8 mouse cellular contexts compared by ENCODE assay signal in genomic region chr1:159396515-159396914, GRCm38 (mm10).
DNase-seq lines count a peak whose midpoint lies in the region; ATAC-seq and TF ChIP-seq lines count a peak whose summit lies in the region.

No protein-coding gene starts in this region.

- 0 out of 2 replicates have a peak, but pooled peaks cover 3% of the 10 kb centered on the region for H3K4me1 ChIP-seq in heart, adult 2 months (ENCODE audit: control insufficient read depth, insufficient read depth, low read length)
- no peaks in the 10 kb centered on the region for H3K4me1 ChIP-seq in bone marrow macrophage, adult 2 months (ENCODE audit: control insufficient read depth, insufficient read depth, low read length)
- peaks cover 27% of the 10 kb centered on the region for H3K4me1 ChIP-seq in embryonic facial prominence, embryonic 13.5 days

- 4% methylated on average over 9 of the region's 9 CpGs for WGBS in heart, adult 2 months
- WGBS in embryonic facial prominence, embryonic 13.5 days, result 7% methylated on average over 9 of the region's 9 CpGs

- 0 out of 2 replicates have a peak, but pooled peaks have one; percentile 12 for TF ChIP-seq EP300 in heart, adult 2 months (IDR thresholded peaks at IDR 0.05; ENCODE audit: insufficient read depth, low read depth, low read length)

- no peaks in the 10 kb centered on the region for H3K36me3 ChIP-seq in heart, adult 2 months (ENCODE audit: control insufficient read depth, insufficient read depth, low read length)
- no peaks in the 10 kb centered on the region for H3K36me3 ChIP-seq in embryonic facial prominence, embryonic 13.5 days
- H3K36me3 ChIP-seq in splenic B cell, adult 2 months (ENCODE audit: control insufficient read depth, insufficient read depth, low read length, poor library complexity, severe bottlenecking), result no peaks in the 10 kb centered on the region

- H3K4me2 ChIP-seq in embryonic facial prominence, embryonic 13.5 days, result peak overlapping the region; percentile 56

- H3K27ac ChIP-seq in heart, adult 2 months, result no peak overlapping the region
- no peak overlapping the region for H3K27ac ChIP-seq in bone marrow macrophage, adult 2 months (ENCODE audit: insufficient read depth, low read depth, low read length)
- H3K27ac ChIP-seq in embryonic facial prominence, embryonic 13.5 days, result no peak overlapping the region

- ATAC-seq in embryonic facial prominence, embryonic 13.5 days (ENCODE audit: insufficient number of reproducible peaks, insufficient read depth, low FRiP score, low TSS enrichment, low read depth), result no peak
- peak; percentile 71 for ATAC-seq in megakaryocyte-erythroid progenitor cell, adult 5-6 weeks (replicated peaks; ENCODE audit: low FRiP score, low TSS enrichment, poor library complexity, severe bottlenecking)

- no peaks in the 10 kb centered on the region for H3K9me3 ChIP-seq in embryonic facial prominence, embryonic 13.5 days

- TF ChIP-seq CTCF in heart, adult 2 months (IDR thresholded peaks at IDR 0.05), result peak; percentile 85
- peak; percentile 96 for TF ChIP-seq CTCF in bone marrow macrophage, adult 2 months (IDR thresholded peaks at IDR 0.05; ENCODE audit: low read depth, low read length)

- no peak overlapping the region; the same call in 1 of the 2 replicates for H3K4me3 ChIP-seq in heart, adult 2 months
- H3K4me3 ChIP-seq in bone marrow macrophage, adult 2 months (ENCODE audit: insufficient read depth, low read length), result peak overlapping the region; percentile 35
- H3K4me3 ChIP-seq in embryonic facial prominence, embryonic 13.5 days, result peak overlapping the region; percentile 26

- DNase-seq in heart, adult 2 months, result peak in 1 of 2 experiments; percentile 37
- no peak for DNase-seq in heart, adult 8-10 months (ENCODE audit: low spot score)
- DNase-seq in heart, postnatal 36 days, result peak; percentile 21 to 43
- peak; percentile 15 to 61 for DNase-seq in layer of hippocampus, postnatal 36 days
- peak; percentile 36 for DNase-seq in splenic B cell, adult 2 months (ENCODE audit: low read depth, low spot score)

- TF ChIP-seq POLR2A in heart, adult 2 months (IDR thresholded peaks at IDR 0.05; ENCODE audit: insufficient read depth, low read depth, low read length), result no peak
- TF ChIP-seq POLR2A in bone marrow macrophage, adult 2 months (IDR thresholded peaks at IDR 0.05; ENCODE audit: borderline replicate concordance, low read depth, low read length), result no peak

- no peak overlapping the region for H3K9ac ChIP-seq in heart, adult 2 months (ENCODE audit: low read depth, low read length)
- no peak overlapping the region for H3K9ac ChIP-seq in embryonic facial prominence, embryonic 13.5 days

- intact Hi-C loops in heart, adult 2 months (cut with DNase I), result loop anchor here (5.0 kb wide), 1 partner anchor 386 kb away; no protein-coding TSS in a partner anchor
- intact Hi-C loops in heart, postnatal 36 days (cut with DNase I), result loop anchor here (2.0 to 10.0 kb wide), 4 partner anchors 126 to 788 kb away; partner anchors contain the start of gene Tnr

- H3K79me2 ChIP-seq in heart, adult 2 months (replicated peaks; ENCODE audit: control insufficient read depth, insufficient read depth, low read length), result no peaks in the 10 kb centered on the region

- no peaks in the 10 kb centered on the region for H3K27me3 ChIP-seq in heart, adult 2 months (ENCODE audit: control insufficient read depth, insufficient read depth, low read length)
- H3K27me3 ChIP-seq in embryonic facial prominence, embryonic 13.5 days, result peaks cover 13% of the 10 kb centered on the region; the same call in 1 of the 2 replicates
- H3K27me3 ChIP-seq in splenic B cell, adult 2 months (ENCODE audit: control insufficient read depth, insufficient read depth, low read length, poor library complexity, severe bottlenecking), result no peaks in the 10 kb centered on the region
